Mouse (Mus musculus): ENCODE measurements around the gene Olfr1368.
"Not testable (repeated sequence)": the region's sequence is repeated elsewhere in the genome, so short reads cannot be mapped to it uniquely, and the experiment has no call there.

Gene Olfr1368

DNA sequence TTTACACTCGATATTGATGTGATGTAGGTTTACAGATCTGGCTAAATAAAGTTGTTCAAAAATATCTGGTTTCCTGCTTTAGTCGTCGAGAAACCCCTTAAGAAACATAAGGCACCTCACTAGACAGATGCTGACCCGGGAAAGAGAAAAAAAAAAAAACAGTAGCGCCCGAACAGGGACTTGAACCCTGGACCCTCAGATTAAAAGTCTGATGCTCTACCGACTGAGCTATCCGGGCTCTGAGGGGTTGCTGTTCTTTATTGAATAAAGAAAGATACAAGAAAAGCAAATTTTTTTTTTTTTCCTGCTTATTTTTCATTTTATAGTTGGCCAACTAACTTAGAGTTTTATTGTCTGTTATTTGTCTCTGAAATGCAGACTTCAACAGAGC, 22.2 kb upstream of the Olfr1368 start:
- no peak for DNase-seq (ENCODE audit: low read depth, low spot score)

DNA sequence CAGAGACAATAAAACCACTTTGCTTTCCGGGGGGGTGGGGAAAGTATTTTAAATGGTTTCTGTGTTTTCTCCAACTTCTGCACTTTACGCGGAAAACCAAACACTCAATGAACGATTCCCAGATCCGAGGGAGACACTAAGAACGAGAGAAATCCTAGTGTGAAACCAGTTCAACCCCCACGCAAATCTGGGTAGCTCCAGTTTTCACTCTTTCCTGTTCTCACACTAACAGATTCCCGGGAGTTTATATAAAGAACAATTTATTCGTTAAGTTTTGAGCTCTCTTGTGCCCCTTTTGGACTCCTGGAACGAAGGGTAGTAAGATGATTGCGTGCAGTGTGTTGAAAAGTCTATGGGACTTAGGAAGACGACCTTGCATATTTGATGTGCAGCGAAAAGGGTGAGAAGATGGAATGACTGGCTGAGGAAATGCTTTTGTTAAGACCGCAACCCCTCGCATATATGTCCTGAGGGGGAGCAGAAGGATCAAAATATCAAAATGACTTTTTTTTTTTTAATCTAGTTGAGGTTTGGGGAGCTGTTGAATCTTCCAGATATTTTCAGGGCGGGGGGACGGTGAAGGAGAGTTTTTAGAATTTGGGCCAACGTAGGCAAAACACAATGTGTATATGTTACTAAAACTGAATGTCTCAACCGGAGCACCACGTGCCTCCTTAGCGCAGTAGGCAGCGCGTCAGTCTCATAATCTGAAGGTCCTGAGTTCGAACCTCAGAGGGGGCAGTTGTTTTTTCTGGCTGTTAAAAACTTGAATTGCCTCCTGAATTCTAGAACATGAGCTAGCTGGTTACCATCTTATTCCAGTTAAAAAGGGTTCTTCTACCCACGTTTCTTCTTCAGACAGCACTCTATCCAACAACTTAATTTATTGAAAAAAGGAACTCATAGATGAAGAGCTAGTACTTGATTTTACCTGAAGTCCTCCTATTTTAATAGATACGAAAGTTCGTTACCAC, 21.6 kb upstream of the Olfr1368 start:
- peak; percentile 87 for DNase-seq (ENCODE audit: low read depth, low spot score)

DNA sequence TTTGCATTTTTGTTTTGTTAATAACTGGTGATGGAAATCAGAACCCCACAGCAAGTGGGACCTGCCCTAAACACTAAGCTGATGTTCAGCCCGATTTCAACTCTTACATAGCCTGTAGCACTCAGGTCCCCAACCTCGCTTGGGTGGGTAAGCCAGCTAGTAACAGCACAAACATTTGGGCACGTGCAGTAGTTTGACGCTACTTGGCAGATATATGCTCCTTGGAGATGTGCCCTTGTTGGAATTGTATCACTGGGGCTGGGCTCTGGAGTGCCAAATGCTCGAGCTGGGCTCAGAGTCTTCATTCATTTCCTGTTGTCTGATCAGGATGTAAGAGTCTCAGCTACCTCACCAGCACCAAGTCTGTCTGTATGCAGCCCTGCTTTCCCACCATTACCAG, 16.9 kb upstream of the Olfr1368 start:
- no peak for DNase-seq (ENCODE audit: low read depth, low spot score)

DNA sequence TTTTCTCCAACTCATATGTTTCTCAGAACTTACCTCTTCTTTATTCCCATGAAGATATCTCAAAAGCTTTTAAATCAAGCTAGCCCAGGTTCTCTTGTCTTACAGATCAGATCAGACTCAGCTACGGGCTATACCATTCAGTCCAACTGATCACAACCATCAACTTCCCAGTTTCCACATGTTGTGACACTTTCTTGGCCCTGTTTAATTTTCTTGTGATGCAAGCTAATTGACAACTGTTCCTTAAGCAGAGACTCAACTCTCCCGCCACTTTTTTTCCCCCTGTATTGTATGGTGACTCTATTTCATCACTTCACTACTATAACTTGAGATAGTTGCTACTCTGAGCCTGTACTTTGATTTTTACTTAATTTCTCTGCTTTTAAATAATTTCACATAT, 15.9 kb upstream of the Olfr1368 start:
- no peak for DNase-seq (ENCODE audit: low read depth, low spot score)

DNA sequence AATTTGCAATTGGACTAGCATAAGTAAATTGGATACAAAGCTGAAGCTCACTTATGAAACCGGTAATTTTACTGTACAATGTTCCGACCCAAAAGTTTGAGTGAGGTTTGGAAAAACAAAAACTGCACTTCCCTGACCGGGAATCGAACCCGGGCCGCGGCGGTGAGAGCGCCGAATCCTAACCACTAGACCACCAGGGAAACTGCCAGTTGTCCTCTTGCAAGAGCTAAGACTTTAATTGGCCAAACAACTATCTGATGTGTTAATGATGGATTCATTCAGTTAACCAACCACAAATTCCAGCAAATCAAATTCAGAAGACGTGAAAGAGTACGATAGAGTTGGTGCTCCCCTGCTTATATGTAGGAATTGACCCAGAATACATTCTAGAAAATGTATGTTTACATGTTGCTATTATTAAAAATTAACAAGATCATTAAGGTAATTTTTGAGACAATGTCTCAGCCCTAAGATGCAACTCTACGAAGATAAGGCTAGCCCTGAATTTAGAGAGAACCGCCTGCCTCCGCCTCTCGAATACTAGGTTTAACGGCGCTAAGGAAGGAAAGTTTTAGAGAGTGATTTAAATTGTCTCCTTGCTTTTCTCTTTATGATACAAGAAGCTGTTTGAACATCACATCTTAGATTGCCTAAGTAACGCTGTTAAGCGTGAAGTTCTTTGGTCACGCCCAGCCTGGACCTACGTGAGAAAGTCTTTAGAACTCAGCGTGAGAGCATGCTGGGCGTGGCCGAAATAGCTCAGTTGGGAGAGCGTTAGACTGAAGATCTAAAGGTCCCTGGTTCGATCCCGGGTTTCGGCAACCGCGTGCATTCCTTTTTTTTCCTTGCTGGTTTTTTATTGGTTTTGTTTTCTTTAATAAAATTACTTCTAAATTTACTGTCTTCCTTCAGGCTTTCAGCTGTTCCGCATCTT, 15.3 kb upstream of the Olfr1368 start:
- peak; percentile 92 for DNase-seq (ENCODE audit: low read depth, low spot score)

DNA sequence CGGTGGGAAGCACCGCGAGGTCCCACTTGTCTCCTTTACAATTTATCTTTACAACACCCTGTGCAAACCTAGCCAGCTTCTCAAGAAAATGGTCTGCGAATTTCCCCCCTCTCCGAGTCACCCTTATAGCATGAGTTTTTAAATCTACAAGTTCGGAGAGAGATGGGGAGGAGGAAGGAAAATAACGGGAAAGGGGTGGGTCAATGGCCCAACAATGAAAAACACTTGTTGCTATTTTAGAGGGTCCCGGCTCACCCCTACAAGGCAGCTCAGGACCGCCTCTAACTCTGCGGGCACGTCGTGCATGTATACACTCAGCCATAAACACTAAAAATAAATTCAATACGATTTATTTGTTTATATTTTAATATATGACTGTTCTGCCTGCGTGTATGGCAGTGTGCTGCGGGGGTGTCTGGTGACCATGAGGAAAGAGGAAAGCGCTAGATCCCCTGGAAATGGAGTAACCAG, 14.4 kb upstream of the Olfr1368 start:
- no peak for DNase-seq (ENCODE audit: low read depth, low spot score)

DNA sequence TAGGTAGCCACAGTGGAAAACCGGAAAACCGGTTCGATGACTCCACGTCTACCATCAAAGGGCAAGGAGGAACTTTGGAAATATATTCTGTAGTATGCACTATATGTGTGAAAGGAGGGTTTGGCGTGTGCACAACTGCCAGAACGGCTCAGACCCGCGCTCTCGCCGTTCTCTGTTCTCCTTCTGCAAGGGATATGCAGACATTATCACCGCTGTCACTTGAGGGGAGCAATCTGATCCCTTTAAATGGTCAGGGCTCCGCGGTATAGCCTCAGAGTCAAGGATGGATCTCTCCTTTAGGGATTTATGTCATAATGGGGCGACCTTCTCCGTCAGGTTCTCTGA, 13.8 kb upstream of the Olfr1368 start:
- no peak for DNase-seq (ENCODE audit: low read depth, low spot score)

DNA sequence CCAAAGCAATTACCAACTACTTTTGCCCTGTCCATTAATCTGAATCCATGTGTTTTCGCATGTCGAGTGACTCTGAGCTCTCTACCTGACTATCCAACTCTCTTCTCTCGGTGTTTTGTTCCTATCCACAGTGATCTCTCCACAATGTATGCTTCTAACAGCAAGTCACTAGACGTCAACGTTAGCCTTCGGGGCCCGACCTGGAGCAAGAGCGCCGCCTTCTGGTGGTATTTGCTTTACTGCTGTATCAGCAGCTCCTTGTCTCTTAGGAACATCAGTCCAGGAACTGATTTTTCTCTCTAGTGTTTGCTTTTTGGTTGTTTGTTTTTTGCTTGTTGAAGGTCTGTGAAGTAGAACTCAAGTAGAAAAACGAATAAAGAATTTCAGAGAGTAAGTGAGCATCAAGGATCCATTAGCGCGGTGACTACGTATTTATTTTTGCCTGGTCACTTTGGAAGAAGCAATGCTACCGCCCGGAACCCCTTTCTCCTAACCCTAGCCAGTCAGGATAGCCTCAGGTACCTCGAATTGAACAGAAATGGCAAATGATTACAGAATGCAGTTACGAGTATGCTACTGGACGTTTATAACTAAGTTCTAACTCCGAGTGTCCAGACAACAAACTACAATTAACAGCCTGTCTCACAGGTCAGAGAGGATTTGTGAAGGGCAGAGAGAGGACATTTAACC, 13.3 kb upstream of the Olfr1368 start:
- DNase-seq (ENCODE audit: low read depth, low spot score): peak; percentile 91

DNA sequence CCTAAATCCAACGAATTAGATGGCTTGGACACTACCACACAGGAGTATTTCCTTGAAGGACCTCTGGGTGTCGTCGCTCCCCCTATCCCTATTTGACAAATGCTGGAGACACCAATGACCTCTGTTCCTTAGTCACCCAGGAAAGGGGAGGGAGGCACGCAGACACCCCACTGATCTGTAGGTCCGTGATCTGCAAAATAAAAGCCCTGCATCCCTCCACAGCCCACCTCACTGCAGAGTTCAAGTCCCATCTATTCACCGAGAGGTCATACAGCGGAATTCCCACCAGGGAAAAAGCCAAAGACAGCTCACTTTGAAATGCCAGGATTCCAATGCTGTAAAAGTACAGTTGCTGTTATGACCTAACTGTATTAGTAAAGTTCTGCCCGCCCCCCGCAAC, 12.4 kb upstream of the Olfr1368 start:
- no peak for DNase-seq (ENCODE audit: low read depth, low spot score)

DNA sequence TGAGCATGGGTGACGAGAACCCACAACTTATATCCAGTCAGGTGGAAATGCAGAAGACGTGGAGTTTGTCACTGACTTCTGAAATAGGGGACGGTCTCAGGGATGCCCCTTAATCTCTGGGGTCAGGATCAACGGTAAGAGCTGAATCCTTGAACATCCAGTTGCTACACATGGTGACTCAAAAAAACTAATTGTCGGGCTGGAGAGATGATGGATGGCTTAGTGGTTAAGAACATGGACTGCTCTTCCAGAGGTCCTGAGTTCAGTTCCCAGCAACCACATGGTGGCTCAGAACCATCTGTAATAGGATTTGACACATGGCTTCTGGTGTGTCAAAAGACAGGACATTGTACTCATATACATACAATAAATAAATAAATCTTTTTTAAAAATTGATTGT, 10.2 kb upstream of the Olfr1368 start:
- DNase-seq (ENCODE audit: low read depth, low spot score): no peak

DNA sequence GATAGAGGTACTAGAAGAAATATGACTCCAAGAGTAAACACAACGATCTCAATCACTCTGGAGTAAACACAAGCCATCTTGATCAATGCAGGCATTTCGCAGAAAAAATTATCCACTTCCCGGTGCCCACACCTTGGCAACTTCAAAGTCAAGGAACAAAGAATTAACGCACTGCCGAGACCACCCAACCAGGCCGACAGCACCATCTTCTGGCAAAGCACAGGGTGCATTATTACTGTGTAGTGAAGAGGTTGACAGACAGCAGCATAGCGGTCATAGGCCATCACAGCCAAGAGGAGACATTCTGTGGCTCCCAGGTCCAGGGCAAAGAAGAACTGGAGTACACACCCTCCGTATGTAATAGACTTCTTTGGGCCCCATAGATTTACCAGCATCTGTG, 3.2 kb downstream of the Olfr1368 start:
- DNase-seq (ENCODE audit: low read depth, low spot score): no peak

DNA sequence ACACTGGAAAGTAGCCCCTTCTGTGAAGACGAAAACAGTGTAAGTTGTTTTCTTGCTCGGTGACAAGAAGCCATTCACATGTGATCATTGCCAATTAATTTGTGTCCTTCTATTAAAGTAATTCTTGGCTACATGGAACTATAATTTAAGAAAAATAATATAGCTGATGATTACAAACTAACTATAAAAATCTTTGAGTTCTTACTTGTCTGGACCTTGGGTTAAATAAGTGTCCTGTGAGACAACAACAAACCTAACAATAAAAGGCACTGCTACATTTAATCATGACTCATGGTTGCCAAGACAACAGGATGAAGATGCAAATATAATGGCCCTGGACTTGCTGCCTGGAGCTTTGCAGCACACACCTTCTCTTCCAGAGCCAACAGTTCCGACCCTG, 16.3 kb downstream of the Olfr1368 start, which contains the start of gene Olfr263:
Gene Olfr263 (plus strand): TSS at position 301 of the 400 bp plus-strand sequence.
- not testable (repeated sequence) for DNase-seq (ENCODE audit: low read depth, low spot score)

DNA sequence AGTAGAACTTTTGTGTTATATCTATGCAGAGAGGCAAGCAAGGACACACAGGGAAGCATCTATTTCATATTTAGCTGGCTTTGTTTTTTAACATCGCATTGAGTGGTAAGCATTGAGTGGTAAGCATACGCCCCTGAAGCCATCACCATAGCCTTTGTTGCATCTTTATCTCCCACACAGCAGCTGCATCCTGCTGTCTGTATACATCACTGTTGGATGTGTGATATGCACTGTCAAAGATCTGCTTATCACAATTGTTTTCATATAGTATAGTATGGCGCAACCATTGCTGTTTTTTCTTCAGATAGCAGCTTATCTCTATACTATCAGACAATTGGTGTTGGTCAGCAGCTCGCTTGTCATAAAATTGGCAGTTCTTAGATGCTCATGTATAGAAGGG, 31.5 kb downstream of the Olfr1368 start:
- DNase-seq (ENCODE audit: low read depth, low spot score): no peak

DNA sequence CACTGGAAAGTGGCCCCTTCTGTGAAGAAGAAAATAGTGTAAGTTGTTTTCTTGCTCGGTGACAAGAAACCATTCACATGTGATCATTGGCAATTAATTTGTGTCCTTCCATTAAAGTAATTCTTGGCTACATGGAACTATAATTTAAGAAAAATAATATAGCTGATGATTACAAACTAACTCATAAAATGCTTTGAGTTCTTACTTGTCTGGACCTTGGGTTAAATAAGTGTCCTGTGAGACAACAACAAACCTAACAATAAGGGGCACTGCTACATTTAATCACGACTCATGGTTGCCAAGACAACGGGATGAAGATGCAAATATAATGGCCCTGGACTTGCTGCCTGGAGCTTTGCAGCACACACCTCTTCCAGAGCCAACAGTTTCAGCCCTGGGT, 34.5 kb downstream of the Olfr1368 start, which contains the start of gene Olfr1369-ps1:
Gene Olfr1369-ps1 (plus strand): TSS at position 301 of the 400 bp plus-strand sequence.
- not testable (repeated sequence) for DNase-seq (ENCODE audit: low read depth, low spot score)

DNA sequence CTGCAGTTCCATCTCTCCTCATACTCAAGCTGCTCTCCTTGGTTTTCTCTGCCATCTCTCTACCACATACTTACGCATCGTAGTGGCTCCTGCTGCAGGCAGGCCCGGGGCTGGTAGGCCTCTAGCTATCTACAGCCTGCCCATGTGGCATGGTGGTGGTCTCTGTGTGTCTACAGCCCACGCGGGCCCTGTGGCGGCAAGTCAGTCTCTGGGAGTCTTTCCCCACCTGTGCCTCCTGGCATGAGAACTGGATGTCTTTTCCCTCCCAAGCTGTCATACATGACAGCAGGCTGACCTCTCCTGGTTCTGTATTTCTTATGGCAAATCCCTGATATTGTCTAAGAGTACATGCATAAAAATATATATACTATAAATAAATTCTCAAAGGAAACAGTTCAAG, 35.2 kb downstream of the Olfr1368 start:
- DNase-seq (ENCODE audit: low read depth, low spot score): no peak

DNA sequence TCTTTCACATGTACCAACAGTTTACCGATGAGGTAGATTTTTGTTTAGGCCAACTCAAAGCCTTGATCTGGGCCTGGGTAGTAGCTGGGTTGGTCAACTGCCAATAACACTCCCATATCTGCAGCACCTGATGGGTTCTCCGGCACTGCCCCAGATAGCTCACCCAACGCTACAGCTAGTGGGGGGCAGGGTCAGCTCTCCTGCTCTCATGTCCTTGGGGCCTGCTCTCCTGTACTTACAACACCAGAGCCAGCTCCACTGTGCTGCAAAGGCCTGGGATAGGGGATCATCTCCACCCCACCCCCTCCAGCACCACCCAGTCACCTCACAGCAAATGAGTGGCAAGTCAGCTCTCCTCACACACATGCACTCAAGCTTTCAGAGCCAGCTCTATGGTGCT, 35.9 kb downstream of the Olfr1368 start:
- DNase-seq (ENCODE audit: low read depth, low spot score): no peak

All from forelimb bud, embryonic 11.5 days (tissue).